Mouse (Mus musculus): ENCODE measurements around the gene 4931406C07Rik.

GRCm38 (mm10) chr9:15300056-15300455 is 6.2 kb downstream of the 4931406C07Rik start:
- TF ChIP-seq POLR2A (IDR thresholded peaks at IDR 0.05; ENCODE audit: low read depth, low read length), result no peak
- no peak for TF ChIP-seq CTCF (conservative IDR thresholded peaks at IDR 0.05; ENCODE audit: insufficient read depth, insufficient read length, low read depth, low read length)
